Mouse (Mus musculus) left cerebral cortex, adult 9 months (tissue): Measurements from ENCODE around the gene Etnk1.
"Not testable (repeated sequence)": the region's sequence is repeated elsewhere in the genome, so short reads cannot be mapped to it uniquely, and the experiment has no call there.

Source experiments
- DNase-seq, 2 experiments: peaks; one replicate each; pipeline ENCODE4 v3.0.0; 2022; ENCODE audit warnings: low spot score in 2 of 2

Gene Etnk1

GRCm38 (mm10) chr6:143151081-143151995, 15.7 kb upstream of the Etnk1 start:
- DNase-seq: not testable (repeated sequence)

- no peak for DNase-seq
Measured at GRCm38 (mm10) chr6:143152321-143152827, 14.6 kb upstream of the Etnk1 start.

GRCm38 (mm10) chr6:143153160-143153559, 13.9 kb upstream of the Etnk1 start:
- DNase-seq: no peak

GRCm38 (mm10) chr6:143153751-143154494, 13.1 kb upstream of the Etnk1 start:
- no peak for DNase-seq

GRCm38 (mm10) chr6:143154885-143155284, 12.1 kb upstream of the Etnk1 start:
- no peak for DNase-seq

- no peak for DNase-seq
Measured at GRCm38 (mm10) chr6:143155996-143156395, 11.0 kb upstream of the Etnk1 start.

GRCm38 (mm10) chr6:143156684-143157083, 10.3 kb upstream of the Etnk1 start:
- DNase-seq: no peak

- no peak for DNase-seq
Measured at GRCm38 (mm10) chr6:143157401-143157800, 9.6 kb upstream of the Etnk1 start.

- no peak for DNase-seq
Measured at GRCm38 (mm10) chr6:143160572-143161231, 6.3 kb upstream of the Etnk1 start.

- DNase-seq: no peak
Measured at GRCm38 (mm10) chr6:143162161-143162877, 4.7 kb upstream of the Etnk1 start.

- DNase-seq: no peak
Measured at GRCm38 (mm10) chr6:143163956-143164905, 2.8 kb upstream of the Etnk1 start.

GRCm38 (mm10) chr6:143164906-143165255, 2.1 kb upstream of the Etnk1 start:
- no peak for DNase-seq

- no peak for DNase-seq
Measured at GRCm38 (mm10) chr6:143165404-143166257, 1.4 kb upstream of the Etnk1 start.

GRCm38 (mm10) chr6:143167409-143167919, 443 bp downstream of the Etnk1 start:
- DNase-seq: peak in 1 of 2 experiments; percentile 30

- no peak for DNase-seq
Measured at GRCm38 (mm10) chr6:143167981-143168674, 1.1 kb downstream of the Etnk1 start.

- no peak for DNase-seq
Measured at GRCm38 (mm10) chr6:143169385-143169784, 2.4 kb downstream of the Etnk1 start.

- DNase-seq: no peak
Measured at GRCm38 (mm10) chr6:143170166-143170960, 3.3 kb downstream of the Etnk1 start.

GRCm38 (mm10) chr6:143171066-143171465, 4.0 kb downstream of the Etnk1 start:
- DNase-seq: no peak
